Mouse (Mus musculus) small intestine, adult 10 weeks (tissue): ENCODE data around the gene Klrk1. TPM values are rescaled to one million over a fixed set of nuclear protein-coding genes. Genes with fewer than 3 reads are reported as not detected.

Source experiments
- polyA plus RNA-seq: library from polyadenylated mRNA; stranded (reverse); fragments of 350-450 nt; fragmentation: Illumina TruSeq; extraction: RNeasy Lipid Tissue Mini Kit (QIAGEN cat#74804); gene quantifications from one replicate; pipeline ENCODE4 v1.2.3, GENCODE M21; 2014; ENCODE audit warnings: low replicate concordance

Klrk1 gene
- polyA plus RNA-seq, result 4.7 TPM

DNA sequence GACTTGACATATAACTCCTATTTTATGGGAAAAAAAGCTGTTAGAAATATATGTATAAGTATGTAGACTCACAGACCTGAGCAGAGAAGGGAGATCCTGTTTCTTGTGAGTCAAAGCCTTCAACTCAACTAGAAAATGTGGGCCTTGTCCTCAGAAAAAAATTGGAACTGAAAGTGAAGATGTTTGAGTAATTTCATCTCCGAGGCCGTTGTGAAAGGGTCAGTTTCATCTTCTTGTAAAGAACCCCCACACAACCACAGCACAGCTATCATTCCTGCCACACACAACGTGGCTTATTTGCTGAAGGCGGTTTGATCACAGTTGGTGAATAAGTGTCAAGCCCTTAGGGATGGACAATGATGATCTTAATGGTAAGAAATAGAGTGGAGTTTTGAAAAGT is at the start of gene Klrk1:
Gene Klrk1 (minus strand): TSS at position 130 of the 400 bp plus-strand sequence.

DNA sequence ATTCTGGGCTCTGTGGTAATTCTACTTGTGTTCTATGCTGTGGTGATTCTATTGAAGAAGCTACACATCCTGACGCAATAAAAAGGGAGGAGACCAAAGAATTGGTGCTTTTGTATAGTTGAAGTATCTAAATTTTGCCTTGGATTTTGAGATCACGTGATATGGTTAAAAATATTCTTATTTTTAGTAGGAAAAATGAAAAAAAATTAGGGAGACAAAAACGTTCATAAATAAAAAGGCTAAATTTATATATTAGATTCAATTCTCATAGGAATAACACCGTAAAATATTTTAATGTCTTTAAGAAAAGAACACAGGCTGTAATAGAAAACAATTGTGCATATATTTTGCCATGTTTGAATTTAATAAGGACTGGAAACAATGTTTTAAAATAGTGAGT is 36.9 kb upstream of the Klrk1 start, which contains the start of gene Klrc2:
Gene Klrc2 (minus strand): TSS at position 101 of the 400 bp plus-strand sequence.

GRCm38 (mm10) chr6:129643237-129643636 is 19.6 kb upstream of the Klrk1 start, which contains the start of gene Klrc3:
Gene Klrc3, minus strand, starts transcription at chr6:129643337.

GRCm38 (mm10) chr6:129591508-129591907 is 32.2 kb downstream of the Klrk1 start, which contains the start of gene Klrd1:
Gene Klrd1, plus strand, starts transcription at chr6:129591782.

GRCm38 (mm10) chr6:129577605-129578004 is 46.1 kb downstream of the Klrk1 start, which contains the start of gene Klre1:
Gene Klre1, plus strand, starts transcription at chr6:129577905.

Other genes with a start within 250 kb of the Klrk1 start
- not detected for gene Clec12b, start 238.0 kb downstream of the Klrk1 start, polyA plus RNA-seq
- gene Clec1b, start 226.6 kb downstream of the Klrk1 start, polyA plus RNA-seq, result 10.4 TPM
- 6.2 TPM for gene Clec9a, start 215.0 kb downstream of the Klrk1 start, polyA plus RNA-seq
- gene Clec1a, start 171.9 kb downstream of the Klrk1 start, polyA plus RNA-seq, result 2.8 TPM
- gene Olr1, start 116.7 kb downstream of the Klrk1 start, polyA plus RNA-seq, result not detected
- not detected for gene Tmem52b, start 111.3 kb downstream of the Klrk1 start, polyA plus RNA-seq
- gene Gabarapl1, start 90.7 kb downstream of the Klrk1 start, polyA plus RNA-seq, result 3.5 TPM
- 1.4 TPM for gene Klre1, start 46.0 kb downstream of the Klrk1 start, polyA plus RNA-seq
- gene Klrd1, start 32.1 kb downstream of the Klrk1 start, polyA plus RNA-seq, result 48.6 TPM
- not detected for gene Klrc3, start 19.5 kb upstream of the Klrk1 start, polyA plus RNA-seq
- gene Klrc2, start 36.8 kb upstream of the Klrk1 start, polyA plus RNA-seq, result 0.45 TPM
- 1.2 TPM for gene Klrc1, start 55.1 kb upstream of the Klrk1 start, polyA plus RNA-seq
- gene Klri1, start 93.3 kb upstream of the Klrk1 start, polyA plus RNA-seq, result 4.0 TPM
- gene Klri2, start 116.6 kb upstream of the Klrk1 start, polyA plus RNA-seq, result 0.30 TPM
- 7.3 TPM for gene Gm156, start 160.4 kb upstream of the Klrk1 start, polyA plus RNA-seq
- not detected for gene Gm17631, start 238.8 kb upstream of the Klrk1 start, polyA plus RNA-seq